Mouse (Mus musculus) retina, adult 2 months (tissue): ENCODE measurements around the gene Olfr1242.

ENCODE experiments used
- DNase-seq: peaks from one replicate; pipeline ENCODE4 v3.0.0-alpha.2; 2012; ENCODE audit warnings: low read depth, low spot score

Olfr1242 gene

GRCm38 (mm10) chr2:89498235-89498634 is at the start of gene Olfr1242:
Gene Olfr1242 (minus strand): TSS chr2:89498335.
- DNase-seq: no peak

GRCm38 (mm10) chr2:89544516-89544915 is 46.4 kb upstream of the Olfr1242 start:
- DNase-seq: no peak

- no peak for DNase-seq
Observed at GRCm38 (mm10) chr2:89539923-89540322, 41.8 kb upstream of the Olfr1242 start.

- DNase-seq: no peak
Observed at GRCm38 (mm10) chr2:89531387-89531786, 33.3 kb upstream of the Olfr1242 start, which contains the start of gene Olfr1243. Gene Olfr1243 (minus strand): TSS chr2:89531487.

- no peak for DNase-seq
Observed at GRCm38 (mm10) chr2:89487026-89487425, 11.1 kb downstream of the Olfr1242 start, which contains the start of gene Olfr1241. Gene Olfr1241 (minus strand): TSS chr2:89487126.

- DNase-seq: no peak
Observed at GRCm38 (mm10) chr2:89442900-89443299, 55.2 kb downstream of the Olfr1242 start, which contains the start of gene Olfr1240. Gene Olfr1240 (minus strand): TSS chr2:89443000.
